Mouse (Mus musculus) stomach, adult 2 months (tissue): Measurements from ENCODE around the gene Inppl1. TPM values are rescaled to one million over a fixed set of nuclear protein-coding genes. Genes with fewer than 3 reads are reported as not detected.

Experiments
- polyA plus RNA-seq: library from polyadenylated mRNA; depleted of rRNA; stranded (reverse); fragments of >200 nt; gene quantifications from 2 replicates; pipeline ENCODE4 v1.2.3, GENCODE M21; 2012; rRNA removed

The Inppl1 gene
- polyA plus RNA-seq: 74.6 and 87.9 TPM in 2 replicates

GRCm38 (mm10) chr7:101837606-101838471 lies at the start of gene Inppl1:
Gene Inppl1 (minus strand): TSS chr7:101838229.

GRCm38 (mm10) chr7:101870629-101871028 lies 32.6 kb upstream of the Inppl1 start, which contains the start of gene Folr1:
Gene Folr1 (minus strand): TSS chr7:101870788.

DNA sequence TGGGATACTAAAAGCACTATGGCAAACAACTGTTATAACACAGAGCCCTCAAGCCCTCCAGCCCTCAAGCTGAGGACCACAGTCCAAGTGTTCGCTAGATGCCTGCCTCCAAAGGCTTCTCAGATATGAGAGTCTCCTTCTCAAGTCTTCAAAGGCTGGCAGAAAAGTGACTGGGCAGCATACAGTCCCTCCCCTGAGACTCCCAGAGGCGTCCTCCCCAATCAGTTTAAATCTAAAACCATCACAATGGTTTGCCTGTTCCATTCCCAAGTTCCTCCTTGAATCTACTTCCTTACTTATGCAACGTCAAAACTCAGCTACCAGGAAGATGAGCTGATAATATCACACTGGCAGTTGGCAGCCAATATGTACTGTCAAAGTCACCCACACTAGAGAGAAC lies 25.4 kb upstream of the Inppl1 start, which contains the start of gene Anapc15:
Anapc15 (plus strand) TSS at position 301 of the 400 bp plus-strand sequence.

GRCm38 (mm10) chr7:101857094-101857493 lies 19.1 kb upstream of the Inppl1 start, which contains the start of gene Folr2:
Gene Folr2 (minus strand): TSS chr7:101857194.

GRCm38 (mm10) chr7:101817861-101818401 lies 20.1 kb downstream of the Inppl1 start, which contains the start of gene Phox2a:
Gene Phox2a (plus strand): TSS chr7:101818313.

Other genes with a start within 250 kb of the Inppl1 start
- 8.9 and 9.3 TPM in 2 replicates for gene Clpb, start 174.6 kb downstream of the Inppl1 start, polyA plus RNA-seq
- 0.84 and 1.1 TPM in 2 replicates for gene Phox2a, start 19.9 kb downstream of the Inppl1 start, polyA plus RNA-seq
- 5.5 and 6.8 TPM in 2 replicates for gene Folr2, start 19.0 kb upstream of the Inppl1 start, polyA plus RNA-seq
- 34.4 and 45.5 TPM in 2 replicates for gene Anapc15, start 25.5 kb upstream of the Inppl1 start, polyA plus RNA-seq
- gene Folr1, start 32.6 kb upstream of the Inppl1 start, polyA plus RNA-seq: 0.87 and 1.6 TPM in 2 replicates
- gene Lamtor1, start 67.7 kb upstream of the Inppl1 start, polyA plus RNA-seq: 136 and 171 TPM in 2 replicates
- 0.04 TPM in 1 of 2 replicates, not detected in the other for gene Tomt, start 68.1 kb upstream of the Inppl1 start, polyA plus RNA-seq
- gene Lrrc51, start 95.7 kb upstream of the Inppl1 start, polyA plus RNA-seq: 2.9 and 4.7 TPM in 2 replicates
- gene Numa1, start 95.9 kb upstream of the Inppl1 start, polyA plus RNA-seq: 30.8 and 33.0 TPM in 2 replicates
- gene Il18bp, start 180.5 kb upstream of the Inppl1 start, polyA plus RNA-seq: 1.9 and 2.6 TPM in 2 replicates
- 10.6 and 12.9 TPM in 2 replicates for gene Rnf121, start 227.2 kb upstream of the Inppl1 start, polyA plus RNA-seq
- 9.8 and 11.4 TPM in 2 replicates for gene Xndc1, start 227.3 kb upstream of the Inppl1 start, polyA plus RNA-seq
- 0.27 and 0.56 TPM in 2 replicates for gene Xntrpc, start 227.5 kb upstream of the Inppl1 start, polyA plus RNA-seq
- gene Trpc2, start 244.9 kb upstream of the Inppl1 start, polyA plus RNA-seq: 0.38 and 0.76 TPM in 2 replicates